Mouse (Mus musculus) frontal cortex, postnatal 14 days (tissue): Measurements from ENCODE around the gene Pex5.

Experiments used
- DNase-seq, 2 experiments: peaks; one replicate each; pipeline ENCODE4 v3.0.0; 2022; ENCODE audit warnings: low spot score in 2 of 2

The Pex5 gene

DNA sequence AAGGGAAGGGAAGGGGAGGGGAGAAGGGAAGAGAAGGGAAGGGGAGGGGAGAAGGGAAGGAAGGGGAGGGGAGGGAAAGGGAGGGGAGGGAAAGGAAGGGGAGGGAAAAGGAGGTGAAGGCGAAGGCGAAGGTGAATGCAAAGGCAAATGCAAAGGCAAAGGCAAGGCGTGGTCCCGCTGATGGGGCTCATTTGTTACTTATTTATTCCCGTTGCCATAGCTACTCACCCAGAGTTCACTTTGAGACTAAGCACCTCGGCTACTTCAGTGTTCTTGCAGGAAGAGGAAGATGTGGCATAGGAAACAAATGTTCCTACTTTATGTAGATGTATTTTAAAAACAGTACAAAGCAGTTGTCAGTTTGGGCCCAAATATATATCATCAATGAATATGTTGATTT, 54.3 kb downstream of the Pex5 start:
- DNase-seq, result no peak

DNA sequence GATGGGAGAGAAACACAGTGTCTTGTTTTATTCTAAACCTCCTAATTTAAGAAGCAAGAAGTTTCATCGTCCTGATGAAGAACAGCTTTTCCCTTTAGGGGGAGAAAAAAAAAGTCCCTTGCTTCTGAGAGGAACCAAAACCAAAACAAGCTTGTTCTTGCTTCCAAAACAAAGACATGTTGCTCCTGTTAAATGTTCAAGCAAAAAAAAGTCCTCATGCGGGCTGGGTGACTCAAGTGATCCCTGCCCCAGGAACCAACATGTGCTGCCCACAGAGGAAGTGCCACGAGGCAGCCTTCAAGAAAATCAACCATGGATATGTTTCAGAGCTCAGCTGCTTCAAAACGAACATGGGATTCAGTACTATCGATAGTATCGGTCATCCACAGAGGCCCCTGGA, 55.9 kb downstream of the Pex5 start:
- no peak for DNase-seq

DNA sequence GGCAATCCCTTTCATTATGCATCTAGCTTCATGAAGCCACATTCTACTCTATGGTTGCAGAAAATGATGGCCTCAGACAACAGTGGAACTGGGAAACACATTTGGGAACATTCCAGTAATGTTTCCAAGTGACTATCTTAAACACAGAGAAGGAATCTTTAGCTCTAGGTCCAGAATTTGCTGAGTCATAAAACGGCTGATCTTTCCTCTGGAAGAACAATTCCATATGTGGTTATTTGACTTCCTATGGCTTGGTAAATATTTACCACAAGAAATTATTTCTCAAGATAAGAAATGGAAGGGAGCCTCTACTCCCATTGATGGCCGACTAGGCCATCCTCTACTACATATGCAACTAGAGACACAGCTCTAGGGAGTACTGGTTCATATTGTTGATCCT, 61.6 kb downstream of the Pex5 start:
- DNase-seq, result no peak
